Mouse (Mus musculus) cortical plate, adult 2 months (tissue): ENCODE data around the gene Setd1b.

Experiments used
- CTCF ChIP-seq: fragments of 200-500 bp; IDR thresholded peaks from 2 replicates; pipeline ENCODE4 v1.5.1; 2011; ENCODE audit warnings: mild to moderate bottlenecking, control low read depth, low read length; ENCODE audit not compliant: insufficient read depth; ENCODE audit errors: extremely low read depth
- POLR2A ChIP-seq: fragments of 200-500 bp; IDR thresholded peaks from 2 replicates; pipeline ENCODE4 v1.6.1; 2011; ENCODE audit warnings: mild to moderate bottlenecking, low read length, control low read depth; ENCODE audit not compliant: insufficient read depth; ENCODE audit errors: extremely low read depth

DNA sequence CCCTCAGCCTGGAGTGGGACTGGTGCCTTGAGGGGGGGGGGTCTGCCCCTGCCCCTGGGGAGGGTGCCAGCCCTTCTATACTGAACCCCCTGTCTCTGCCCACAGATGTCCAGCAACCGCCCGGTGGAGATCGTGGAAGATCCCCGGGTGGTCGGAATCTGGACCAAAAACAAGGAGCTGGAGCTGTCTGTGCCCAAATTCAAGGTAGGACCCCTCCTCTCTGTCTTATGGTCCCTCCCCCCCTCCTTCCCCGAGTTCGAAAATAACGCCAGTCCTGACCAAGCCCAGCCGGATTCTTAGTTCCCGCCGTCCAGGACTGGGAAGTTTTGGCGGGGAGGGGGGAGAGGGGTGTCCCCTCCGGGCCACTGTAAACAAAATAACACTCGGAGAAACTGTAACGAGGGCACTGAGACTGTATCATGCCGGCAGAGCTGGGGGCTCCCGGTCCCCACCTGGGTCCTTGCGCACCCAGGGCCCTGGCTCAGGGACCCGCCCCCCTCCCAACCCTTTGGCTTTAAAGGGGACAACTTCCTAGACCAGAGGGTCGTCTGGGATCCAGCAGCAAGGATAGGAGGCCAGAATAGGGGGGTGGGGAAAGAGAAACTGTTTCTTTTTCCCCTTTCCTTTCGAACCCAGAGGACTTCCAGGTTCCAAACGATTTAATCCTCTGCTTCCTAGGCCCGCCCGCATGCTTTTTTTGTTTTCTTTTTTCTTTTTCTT lies 1.4 kb downstream of the Setd1b start:
- TF ChIP-seq CTCF (no peak), POLR2A (no peak)
